Mouse (Mus musculus): ENCODE results near the gene Arhgap23. TPM values are rescaled to one million over a fixed set of nuclear protein-coding genes. Genes with fewer than 3 reads are reported as not detected.
A peak's percentile ranks its signal among the peaks of the same experiment; 100 is the strongest.

The Arhgap23 gene
- total RNA-seq, 2 experiments from 2014 or later = 71.4 to 73.5 TPM

- DNase-seq (ENCODE audit: extremely low spot score in 1 of 2, low spot score in 1 of 2) = no peak
These were observed 10.6 kb upstream of the Arhgap23 start for GRCm38 (mm10) chr11:97404761-97405190.

GRCm38 (mm10) chr11:97406094-97406951 is 9.0 kb upstream of the Arhgap23 start:
- no peak for DNase-seq (ENCODE audit: extremely low spot score in 1 of 2, low spot score in 1 of 2)

GRCm38 (mm10) chr11:97407456-97407855 is 7.9 kb upstream of the Arhgap23 start:
- no peak for DNase-seq (ENCODE audit: extremely low spot score in 1 of 2, low spot score in 1 of 2)

- DNase-seq (ENCODE audit: extremely low spot score in 1 of 2, low spot score in 1 of 2) = peak in 1 of 2 experiments; percentile 79
These were observed 7.2 kb upstream of the Arhgap23 start for GRCm38 (mm10) chr11:97408171-97408570.

- DNase-seq (ENCODE audit: extremely low spot score in 1 of 2, low spot score in 1 of 2) = no peak
These were observed 4.4 kb upstream of the Arhgap23 start for GRCm38 (mm10) chr11:97410958-97411357.

- DNase-seq (ENCODE audit: extremely low spot score in 1 of 2, low spot score in 1 of 2) = no peak
These were observed 3.2 kb upstream of the Arhgap23 start for GRCm38 (mm10) chr11:97412117-97412516.

- DNase-seq (ENCODE audit: extremely low spot score in 1 of 2, low spot score in 1 of 2) = no peak
These were observed 2.5 kb upstream of the Arhgap23 start for GRCm38 (mm10) chr11:97412808-97413347.

- no peak for DNase-seq (ENCODE audit: extremely low spot score in 1 of 2, low spot score in 1 of 2)
These were observed 641 bp downstream of the Arhgap23 start for GRCm38 (mm10) chr11:97415712-97416636.

- DNase-seq (ENCODE audit: extremely low spot score in 1 of 2, low spot score in 1 of 2) = no peak
These were observed 1.3 kb downstream of the Arhgap23 start for GRCm38 (mm10) chr11:97416637-97417035.

- no peak for DNase-seq (ENCODE audit: extremely low spot score in 1 of 2, low spot score in 1 of 2)
These were observed 3.7 kb downstream of the Arhgap23 start for GRCm38 (mm10) chr11:97418834-97419539.

- DNase-seq (ENCODE audit: extremely low spot score in 1 of 2, low spot score in 1 of 2) = no peak
These were observed 4.2 kb downstream of the Arhgap23 start for GRCm38 (mm10) chr11:97419540-97419900.

GRCm38 (mm10) chr11:97422507-97422906 is 7.2 kb downstream of the Arhgap23 start:
- no peak for DNase-seq (ENCODE audit: extremely low spot score in 1 of 2, low spot score in 1 of 2)

GRCm38 (mm10) chr11:97424092-97424692 is 8.9 kb downstream of the Arhgap23 start:
- DNase-seq (ENCODE audit: extremely low spot score in 1 of 2, low spot score in 1 of 2) = no peak

GRCm38 (mm10) chr11:97424802-97425201 is 9.5 kb downstream of the Arhgap23 start:
- no peak for DNase-seq (ENCODE audit: extremely low spot score in 1 of 2, low spot score in 1 of 2)

GRCm38 (mm10) chr11:97427794-97428725 is 12.7 kb downstream of the Arhgap23 start:
- DNase-seq (ENCODE audit: extremely low spot score in 1 of 2, low spot score in 1 of 2) = no peak

GRCm38 (mm10) chr11:97428726-97429077 is 13.4 kb downstream of the Arhgap23 start:
- no peak for DNase-seq (ENCODE audit: extremely low spot score in 1 of 2, low spot score in 1 of 2)

- DNase-seq (ENCODE audit: extremely low spot score in 1 of 2, low spot score in 1 of 2) = no peak
These were observed 14.3 kb downstream of the Arhgap23 start for GRCm38 (mm10) chr11:97429615-97430014.

GRCm38 (mm10) chr11:97432015-97432414 is 16.7 kb downstream of the Arhgap23 start:
- peak in 1 of 2 experiments; percentile 59 for DNase-seq (ENCODE audit: extremely low spot score in 1 of 2, low spot score in 1 of 2)

Data from layer of hippocampus, postnatal 25 days (tissue).